ENCODE assay signal across 14 mouse cellular contexts in the genomic region with DNA sequence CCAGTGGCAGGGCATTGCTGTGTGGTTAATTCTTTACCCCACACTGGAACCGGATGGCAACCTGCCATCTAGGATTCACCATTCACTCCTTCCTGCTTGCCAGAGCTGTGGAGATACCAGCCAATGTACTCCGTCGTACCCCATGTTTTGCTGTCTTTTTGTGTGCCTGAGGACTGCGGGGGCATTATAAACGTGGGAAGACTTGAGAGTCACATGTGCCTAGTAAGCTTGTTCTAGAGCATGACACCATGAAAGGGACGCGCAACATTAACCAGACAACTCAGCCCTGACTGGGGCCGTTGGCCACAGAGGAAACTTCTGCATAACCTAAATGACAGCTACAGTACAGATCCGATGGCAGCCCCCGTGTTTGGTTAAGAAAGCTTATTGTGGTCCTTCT.
DNase-seq lines count a peak whose midpoint lies in the region; ATAC-seq and TF ChIP-seq lines count a peak whose summit lies in the region.
"Had no signal": no experiment of that assay in that cellular context is flagged by ENCODE, and none has a peak within 500 bp of the region (broad histone marks: within the 10 kb centered on the region; RNA-seq: fewer than 3 reads in every experiment).

No protein-coding gene starts in this region.

- no peaks in the 10 kb centered on the region for H3K79me2 ChIP-seq in liver, adult 2 months (ENCODE audit: control insufficient read depth, insufficient read depth, low read length)

- TF ChIP-seq CTCF in liver, adult 2 months (IDR thresholded peaks at IDR 0.05; ENCODE audit: low read depth, low read length) = no peak
- TF ChIP-seq CTCF in Patski (IDR thresholded peaks at IDR 0.05) = no peak

- DNase-seq in liver, adult 2 months (ENCODE audit: extremely low read depth, low read depth, low spot score) = no peak
- DNase-seq in Patski (ENCODE audit: low read depth, low spot score) = peak; percentile 68
- DNase-seq in right cerebral cortex, postnatal 10 days (ENCODE audit: low spot score in 2 of 2) = no peak
- no peak for DNase-seq in yolk sac, embryonic 10.5 days (ENCODE audit: low spot score)
- DNase-seq: adrenal gland, adult 8-10 months; left cerebral cortex, postnatal 4 days; thymus, adult 2 months had no signal

- TF ChIP-seq POLR2A in liver, adult 2 months (IDR thresholded peaks at IDR 0.05; ENCODE audit: extremely low read depth, insufficient read depth, low read length) = no peak

- no peak for ATAC-seq in liver, embryonic 12.5 days
- peak; percentile 82 for ATAC-seq in Patski
- ATAC-seq in heart, embryonic 15.5 days (replicated peaks; ENCODE audit: insufficient number of reproducible peaks, insufficient read depth, low FRiP score, low read depth) = no peak
- peak; percentile 33 for ATAC-seq in megakaryocyte progenitor cell, adult 5-6 weeks (replicated peaks; ENCODE audit: poor library complexity)

- H3K9me3 ChIP-seq in liver, embryonic 12.5 days (replicated peaks) = no peaks in the 10 kb centered on the region
- no peaks in the 10 kb centered on the region for H3K9me3 ChIP-seq in heart, embryonic 15.5 days (replicated peaks)
- H3K9me3 ChIP-seq: forebrain, embryonic 12.5 days; G1E had no signal

- no peak overlapping the region for H3K4me3 ChIP-seq in liver, adult 2 months (ENCODE audit: insufficient read depth, low read depth, low read length)
- no peak overlapping the region for H3K4me3 ChIP-seq in liver, embryonic 12.5 days
- H3K4me3 ChIP-seq in heart, embryonic 15.5 days = no peak overlapping the region
- H3K4me3 ChIP-seq: forebrain, embryonic 12.5 days; layer of hippocampus, adult 2 months; myocyte had no signal

- no peak overlapping the region for H3K9ac ChIP-seq in liver, adult 2 months (ENCODE audit: low read depth, low read length)
- no peak overlapping the region for H3K9ac ChIP-seq in liver, embryonic 12.5 days
- H3K9ac ChIP-seq in heart, embryonic 15.5 days = no peak overlapping the region
- H3K9ac ChIP-seq: forebrain, embryonic 12.5 days had no signal

- no peaks in the 10 kb centered on the region for H3K4me1 ChIP-seq in liver, adult 2 months (ENCODE audit: control insufficient read depth, insufficient read depth, low read length)
- H3K4me1 ChIP-seq in liver, embryonic 12.5 days = peaks cover 27% of the 10 kb centered on the region
- H3K4me1 ChIP-seq in heart, embryonic 15.5 days (replicated peaks) = peaks cover 36% of the 10 kb centered on the region

- no peak overlapping the region for H3K4me2 ChIP-seq in liver, embryonic 12.5 days
- H3K4me2 ChIP-seq in heart, embryonic 15.5 days = no peak overlapping the region
- H3K4me2 ChIP-seq: forebrain, embryonic 12.5 days had no signal

- in situ Hi-C loops in Patski (cut with MboI; ENCODE audit: low pct_unique_long_range_greater_than_20kb) = no loop called here

- peak overlapping the region; percentile 11; the same call in 1 of the 2 replicates for H3K27ac ChIP-seq in liver, adult 2 months (replicated peaks; ENCODE audit: insufficient read depth, low read depth, low read length)
- no peak overlapping the region for H3K27ac ChIP-seq in liver, embryonic 12.5 days
- H3K27ac ChIP-seq in heart, embryonic 15.5 days = peak overlapping the region; percentile 57
- H3K27ac ChIP-seq: forebrain, embryonic 12.5 days; layer of hippocampus, adult 2 months had no signal

- POLR2A ChIA-PET in Patski (lab: Charles Lee) = interaction anchor here (0.9 to 1.2 kb wide), 2 partner anchors 8 to 18 kb away, joined by 3 read pairs; no protein-coding TSS in a partner anchor

- CTCF ChIA-PET in Patski (lab: Charles Lee) = interaction anchor here (1.1 to 2.1 kb wide), 9 partner anchors 10 to 211 kb away, joined by 3 to 7 read pairs (median 4); no protein-coding TSS in a partner anchor

- H3K36me3 ChIP-seq in liver, adult 2 months (ENCODE audit: control insufficient read depth, insufficient read depth, low read length) = no peaks in the 10 kb centered on the region
- H3K36me3 ChIP-seq in liver, embryonic 12.5 days = peaks cover 38% of the 10 kb centered on the region
- H3K36me3 ChIP-seq in heart, embryonic 15.5 days = no peaks in the 10 kb centered on the region
- H3K36me3 ChIP-seq: forebrain, embryonic 12.5 days had no signal

- 79% methylated on average over 10 of the region's 10 CpGs for WGBS in liver, adult 2 months
- WGBS in liver, embryonic 12.5 days (ENCODE audit: insufficient replicate concordance) = 72% methylated on average over 10 of the region's 10 CpGs
- 56% methylated on average over 10 of the region's 10 CpGs for WGBS in heart, embryonic 15.5 days

- H3K27me3 ChIP-seq in liver, adult 2 months (ENCODE audit: control insufficient read depth, insufficient read depth, low read length) = no peaks in the 10 kb centered on the region
- H3K27me3 ChIP-seq in liver, embryonic 12.5 days (replicated peaks) = no peaks in the 10 kb centered on the region
- no peaks in the 10 kb centered on the region for H3K27me3 ChIP-seq in Patski
- H3K27me3 ChIP-seq in heart, embryonic 15.5 days = no peaks in the 10 kb centered on the region
- H3K27me3 ChIP-seq: forebrain, embryonic 12.5 days had no signal

Comparison
In these comparisons a context has a peak if more than half of its experiments do, and no peak if none do; other contexts are left out.
1. ATAC-seq: peak in Patski (single experiment) and megakaryocyte progenitor cell, adult 5-6 weeks (single experiment); none in liver, embryonic 12.5 days (single experiment) and heart, embryonic 15.5 days (single experiment).